Mouse (Mus musculus): ENCODE data around the gene Zfp934. TPM values are rescaled to one million over a fixed set of nuclear protein-coding genes. Genes with fewer than 3 reads are reported as not detected.
"Not testable (repeated sequence)": the region's sequence is repeated elsewhere in the genome, so short reads cannot be mapped to it uniquely, and the experiment has no call there.

Gene Zfp934
- polyA plus RNA-seq (2014; fragmentation: Nextera tagmentation; extraction: Ambion mirVana), result 27.2 and 27.4 TPM in 2 replicates

DNA sequence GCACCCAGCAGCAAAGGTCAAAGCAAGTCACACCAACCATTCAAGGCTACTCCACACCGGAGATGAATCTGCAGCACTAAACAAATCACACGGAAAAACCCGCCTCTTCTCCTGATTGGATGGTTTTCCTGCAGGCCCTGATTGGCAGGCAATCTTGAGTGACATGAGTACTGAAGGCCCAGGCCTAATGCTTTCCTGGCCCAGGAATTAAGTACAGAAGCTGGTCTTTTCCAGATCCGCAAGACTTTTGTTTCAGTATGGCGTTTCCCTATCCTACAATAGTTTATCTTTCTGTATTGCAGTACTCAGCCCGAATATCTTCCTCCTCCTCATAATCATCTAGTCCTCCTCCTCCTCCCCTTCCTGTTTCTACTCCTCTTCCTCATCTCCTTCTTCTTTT, at the start of gene Zfp934:
Zfp934 (minus strand) TSS at position 101 of the 400 bp plus-strand sequence.
- not testable (repeated sequence) for ATAC-seq (replicated peaks; ENCODE audit: insufficient number of reproducible peaks, low FRiP score, low TSS enrichment, low read depth); H3K9me3 ChIP-seq (replicated peaks; ENCODE audit: control insufficient read depth, low read length); H3K4me1 ChIP-seq (ENCODE audit: control insufficient read depth, insufficient read depth, low read length); DNase-seq (ENCODE audit: low spot score); H3K27me3 ChIP-seq (ENCODE audit: control insufficient read depth, insufficient read depth, low read length); H3K4me3 ChIP-seq (ENCODE audit: low read depth, low read length); H3K36me3 ChIP-seq (replicated peaks; ENCODE audit: control insufficient read depth, insufficient read depth, low read depth, low read length); H3K27ac ChIP-seq (replicated peaks; ENCODE audit: low read depth, low read length); H3K4me2 ChIP-seq (ENCODE audit: low read depth, low read length); H3K9ac ChIP-seq (replicated peaks; ENCODE audit: low read length)
- 95% methylated on average over 2 of the region's 6 CpGs for WGBS

DNA sequence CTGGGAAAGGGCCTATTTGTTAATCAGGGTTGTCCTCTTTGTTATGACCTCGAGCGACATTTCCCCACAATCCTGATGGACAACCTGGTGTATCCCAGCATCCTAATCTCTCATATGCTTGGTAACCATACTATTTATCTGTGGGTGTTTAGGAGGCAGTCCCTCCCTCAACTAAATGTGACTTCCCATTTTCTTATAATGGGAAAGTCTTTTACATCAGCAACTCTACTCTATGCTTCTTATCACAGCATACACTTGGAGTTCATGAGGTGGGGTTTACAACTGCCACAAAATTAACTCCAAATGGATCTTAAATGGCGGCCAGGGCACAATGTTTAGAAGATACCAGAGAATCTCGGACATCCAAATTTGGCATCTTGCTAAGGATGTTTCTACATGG, 46.5 kb upstream of the Zfp934 start:
- ATAC-seq (replicated peaks; ENCODE audit: insufficient number of reproducible peaks, low FRiP score, low TSS enrichment, low read depth); H3K9me3 ChIP-seq (replicated peaks; ENCODE audit: control insufficient read depth, low read length); DNase-seq (ENCODE audit: low spot score); H3K36me3 ChIP-seq (replicated peaks; ENCODE audit: control insufficient read depth, insufficient read depth, low read depth, low read length); H3K4me1 ChIP-seq (ENCODE audit: control insufficient read depth, insufficient read depth, low read length); H3K27me3 ChIP-seq (ENCODE audit: control insufficient read depth, insufficient read depth, low read length); H3K4me3 ChIP-seq (ENCODE audit: low read depth, low read length); H3K27ac ChIP-seq (replicated peaks; ENCODE audit: low read depth, low read length); H3K4me2 ChIP-seq (ENCODE audit: low read depth, low read length); H3K9ac ChIP-seq (replicated peaks; ENCODE audit: low read length): not testable (repeated sequence)
- 89% methylated on average over 4 of the region's 4 CpGs for WGBS

DNA sequence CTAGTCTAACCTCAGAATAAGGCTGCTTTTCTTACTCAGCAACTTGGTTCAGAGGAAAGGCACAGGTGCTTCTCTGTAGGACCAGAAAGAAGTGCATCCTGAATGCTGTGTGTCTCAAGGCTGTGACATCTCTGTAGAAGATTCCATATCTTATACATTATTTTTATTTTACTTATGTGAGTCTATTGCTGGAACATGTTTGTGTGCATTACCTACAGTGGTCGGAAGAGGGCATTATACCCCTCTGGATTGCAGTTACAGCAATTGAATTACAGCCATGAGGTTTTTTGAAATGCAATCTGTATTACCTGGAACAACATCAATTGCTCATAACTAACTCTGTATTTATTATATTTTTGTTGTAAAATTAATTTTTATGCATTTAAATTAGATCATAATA, 9.3 kb downstream of the Zfp934 start:
- WGBS, result 31% methylated on average over 1 of the region's 1 CpGs
- H3K27ac ChIP-seq (replicated peaks; ENCODE audit: low read depth, low read length); H3K27me3 ChIP-seq (ENCODE audit: control insufficient read depth, insufficient read depth, low read length); H3K9ac ChIP-seq (replicated peaks; ENCODE audit: low read length); H3K4me1 ChIP-seq (ENCODE audit: control insufficient read depth, insufficient read depth, low read length); H3K4me3 ChIP-seq (ENCODE audit: low read depth, low read length); DNase-seq (ENCODE audit: low spot score); H3K36me3 ChIP-seq (replicated peaks; ENCODE audit: control insufficient read depth, insufficient read depth, low read depth, low read length); H3K9me3 ChIP-seq (replicated peaks; ENCODE audit: control insufficient read depth, low read length); ATAC-seq (replicated peaks; ENCODE audit: insufficient number of reproducible peaks, low FRiP score, low TSS enrichment, low read depth); H3K4me2 ChIP-seq (ENCODE audit: low read depth, low read length): not testable (repeated sequence)

DNA sequence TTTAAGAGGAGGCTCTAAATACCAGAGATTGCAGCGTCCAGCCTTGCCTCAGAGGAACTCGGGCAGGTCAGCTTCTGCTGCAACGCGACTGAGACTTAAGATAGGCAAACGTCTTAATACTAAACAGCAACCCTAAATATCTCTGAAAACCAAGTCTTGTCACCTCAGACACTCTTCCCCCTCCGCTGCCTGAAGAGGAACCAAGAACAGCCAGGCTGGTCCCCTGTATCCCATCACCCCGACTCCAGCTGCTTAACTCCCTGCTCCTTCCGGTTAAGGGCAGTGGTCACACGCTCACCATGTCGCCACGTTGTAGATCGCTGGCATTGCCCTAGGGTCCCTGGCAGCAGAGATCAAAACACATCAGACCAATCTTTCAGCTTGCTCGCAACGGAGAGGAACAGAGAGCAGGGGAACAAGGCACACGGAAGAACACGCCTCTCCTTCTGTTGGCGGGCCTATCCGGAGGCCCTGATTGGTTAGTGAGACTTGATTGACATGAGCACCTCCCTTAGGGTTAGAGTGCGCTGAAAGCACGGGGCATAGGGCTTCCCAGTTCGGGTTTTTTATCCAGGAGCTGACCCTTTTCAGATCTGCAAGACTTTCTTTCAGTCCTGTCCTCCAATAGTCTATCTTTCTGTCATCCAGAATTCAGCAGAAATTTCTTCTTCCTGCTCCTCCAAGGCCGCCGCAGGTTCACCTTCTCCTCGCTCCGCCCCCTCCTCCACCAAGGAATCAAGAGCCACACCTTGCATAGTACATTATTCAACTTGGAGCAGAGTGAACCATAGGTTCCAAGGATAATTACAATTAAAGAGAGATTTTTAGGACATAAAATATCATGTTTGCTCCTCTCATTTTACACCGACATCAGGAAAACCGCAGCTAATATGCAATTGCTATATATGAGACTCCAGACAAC, 12.5 kb downstream of the Zfp934 start, which contains the start of gene Zfp935:
Zfp935 (minus strand) TSS at position 323 of the 922 bp plus-strand sequence.
- not testable (repeated sequence) for H3K27ac ChIP-seq (replicated peaks; ENCODE audit: low read depth, low read length); H3K4me2 ChIP-seq (ENCODE audit: low read depth, low read length); H3K27me3 ChIP-seq (ENCODE audit: control insufficient read depth, insufficient read depth, low read length); H3K9me3 ChIP-seq (replicated peaks; ENCODE audit: control insufficient read depth, low read length); H3K4me1 ChIP-seq (ENCODE audit: control insufficient read depth, insufficient read depth, low read length); ATAC-seq (replicated peaks; ENCODE audit: insufficient number of reproducible peaks, low FRiP score, low TSS enrichment, low read depth); H3K36me3 ChIP-seq (replicated peaks; ENCODE audit: control insufficient read depth, insufficient read depth, low read depth, low read length)
- WGBS, result 2% methylated on average over 25 of the region's 27 CpGs
- H3K4me3 ChIP-seq (ENCODE audit: low read depth, low read length), result peak within 1 kb of the TSS; percentile 37
- H3K9ac ChIP-seq (replicated peaks; ENCODE audit: low read length), result peak within 1 kb of the TSS; percentile 56
- DNase-seq (ENCODE audit: low spot score), result peak; percentile 30

DNA sequence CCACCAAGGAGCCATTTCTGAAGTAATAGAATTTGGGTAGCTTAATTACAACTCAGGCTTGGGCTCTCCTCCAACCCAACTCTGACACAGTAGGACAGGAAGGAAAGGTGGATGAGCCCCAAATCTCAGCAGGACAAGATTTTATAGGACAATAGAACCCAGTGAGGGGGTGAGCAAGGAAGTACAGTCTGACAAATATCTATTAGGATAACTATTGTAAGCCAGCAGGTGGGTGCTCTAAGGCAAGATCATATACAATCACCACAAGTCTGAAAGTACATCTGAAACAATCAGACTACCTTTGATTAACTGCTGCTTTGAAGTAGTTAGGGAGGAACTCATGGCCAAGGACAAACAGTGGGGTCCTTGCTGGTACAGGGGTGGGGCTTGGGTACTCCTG, 40.9 kb downstream of the Zfp934 start:
- not testable (repeated sequence) for H3K4me3 ChIP-seq (ENCODE audit: low read depth, low read length); H3K4me1 ChIP-seq (ENCODE audit: control insufficient read depth, insufficient read depth, low read length); DNase-seq (ENCODE audit: low spot score); H3K4me2 ChIP-seq (ENCODE audit: low read depth, low read length); H3K9ac ChIP-seq (replicated peaks; ENCODE audit: low read length); H3K27ac ChIP-seq (replicated peaks; ENCODE audit: low read depth, low read length); H3K27me3 ChIP-seq (ENCODE audit: control insufficient read depth, insufficient read depth, low read length); ATAC-seq (replicated peaks; ENCODE audit: insufficient number of reproducible peaks, low FRiP score, low TSS enrichment, low read depth); H3K36me3 ChIP-seq (replicated peaks; ENCODE audit: control insufficient read depth, insufficient read depth, low read depth, low read length); H3K9me3 ChIP-seq (replicated peaks; ENCODE audit: control insufficient read depth, low read length)

DNA sequence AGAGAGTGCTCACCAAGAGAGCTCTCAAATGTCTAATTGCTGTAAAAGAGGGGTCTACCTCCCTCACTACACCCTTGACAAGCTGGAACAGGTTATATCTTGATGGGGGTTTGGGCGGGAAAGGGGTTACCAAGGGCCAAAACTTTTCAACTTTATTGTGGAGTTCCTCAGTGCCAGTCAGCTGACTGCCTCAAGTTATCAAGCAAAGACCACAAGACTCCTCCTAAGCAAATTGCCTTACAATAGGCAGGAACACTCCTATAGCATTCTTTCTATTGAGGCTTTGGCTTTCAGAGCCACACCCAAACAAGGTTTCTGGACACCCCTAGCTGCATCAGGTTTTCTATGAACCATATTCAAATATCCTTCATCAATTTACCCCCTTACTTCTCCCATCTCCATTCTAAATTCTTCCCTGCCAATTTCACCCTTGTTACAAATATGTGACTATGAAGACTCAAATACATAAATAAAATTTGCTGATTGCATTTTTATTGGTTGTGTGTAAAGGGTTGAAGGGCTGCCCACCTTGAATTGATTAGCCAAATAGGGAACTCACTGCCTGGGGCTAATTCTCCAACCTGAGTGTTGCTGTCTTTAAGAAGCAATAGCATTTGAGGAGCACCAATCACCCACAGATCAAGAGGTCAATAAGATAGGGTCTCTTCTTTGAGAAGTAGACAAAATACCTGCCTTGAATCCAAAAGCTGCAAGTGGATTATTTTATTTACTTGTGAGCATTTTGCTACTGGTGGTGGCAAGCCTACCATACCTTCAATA, 60.2 kb downstream of the Zfp934 start:
- H3K4me3 ChIP-seq (ENCODE audit: low read depth, low read length); DNase-seq (ENCODE audit: low spot score); H3K9ac ChIP-seq (replicated peaks; ENCODE audit: low read length); ATAC-seq (replicated peaks; ENCODE audit: insufficient number of reproducible peaks, low FRiP score, low TSS enrichment, low read depth); H3K36me3 ChIP-seq (replicated peaks; ENCODE audit: control insufficient read depth, insufficient read depth, low read depth, low read length); H3K9me3 ChIP-seq (replicated peaks; ENCODE audit: control insufficient read depth, low read length); H3K27me3 ChIP-seq (ENCODE audit: control insufficient read depth, insufficient read depth, low read length); H3K4me2 ChIP-seq (ENCODE audit: low read depth, low read length); H3K27ac ChIP-seq (replicated peaks; ENCODE audit: low read depth, low read length); H3K4me1 ChIP-seq (ENCODE audit: control insufficient read depth, insufficient read depth, low read length): not testable (repeated sequence)
- 87% methylated on average over 1 of the region's 1 CpGs for WGBS

DNA sequence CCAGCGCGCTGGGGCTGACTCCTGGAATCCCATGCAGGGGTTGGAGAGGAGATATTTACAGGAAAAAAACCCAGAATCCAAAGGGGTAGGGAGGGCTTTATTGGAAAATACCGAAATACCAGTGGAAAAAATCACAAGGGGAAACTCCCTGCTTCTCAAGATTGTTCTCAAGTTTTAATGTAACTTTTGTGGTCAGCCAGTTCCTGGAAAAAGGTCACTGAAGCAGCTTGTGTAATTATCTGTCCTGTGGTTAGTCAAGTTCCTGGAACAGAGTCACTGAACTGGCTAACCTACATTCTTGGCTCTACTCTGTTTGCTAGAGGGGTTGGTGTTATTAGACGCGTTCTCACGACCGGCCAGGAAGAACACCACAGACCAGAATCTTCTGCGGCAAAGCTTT, 98.3 kb downstream of the Zfp934 start:
- H3K4me3 ChIP-seq (ENCODE audit: low read depth, low read length); H3K9me3 ChIP-seq (replicated peaks; ENCODE audit: control insufficient read depth, low read length); DNase-seq (ENCODE audit: low spot score); H3K36me3 ChIP-seq (replicated peaks; ENCODE audit: control insufficient read depth, insufficient read depth, low read depth, low read length); ATAC-seq (replicated peaks; ENCODE audit: insufficient number of reproducible peaks, low FRiP score, low TSS enrichment, low read depth); H3K27me3 ChIP-seq (ENCODE audit: control insufficient read depth, insufficient read depth, low read length); H3K4me1 ChIP-seq (ENCODE audit: control insufficient read depth, insufficient read depth, low read length); H3K27ac ChIP-seq (replicated peaks; ENCODE audit: low read depth, low read length); H3K4me2 ChIP-seq (ENCODE audit: low read depth, low read length); H3K9ac ChIP-seq (replicated peaks; ENCODE audit: low read length): not testable (repeated sequence)
- WGBS, result 95% methylated on average over 8 of the region's 8 CpGs

DNA sequence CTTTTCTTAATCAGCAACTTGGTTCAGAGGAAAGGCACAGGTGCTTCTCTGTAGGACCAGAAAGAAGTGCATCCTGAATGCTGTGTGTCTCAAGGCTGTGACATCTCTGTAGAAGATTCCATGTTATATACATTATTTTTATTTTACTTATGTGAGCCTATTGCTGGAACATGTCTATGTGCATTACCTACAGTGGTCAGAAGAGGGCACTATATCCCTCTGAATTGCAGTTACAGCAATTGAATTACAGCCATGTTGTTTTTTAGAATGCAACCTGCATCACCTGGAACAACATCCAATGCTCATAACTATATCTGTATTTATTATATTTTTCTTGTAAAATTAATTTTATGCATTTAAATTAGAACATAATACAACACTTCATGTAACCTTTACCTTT, 101.1 kb downstream of the Zfp934 start:
- not testable (repeated sequence) for H3K27me3 ChIP-seq (ENCODE audit: control insufficient read depth, insufficient read depth, low read length); H3K27ac ChIP-seq (replicated peaks; ENCODE audit: low read depth, low read length); H3K4me1 ChIP-seq (ENCODE audit: control insufficient read depth, insufficient read depth, low read length); ATAC-seq (replicated peaks; ENCODE audit: insufficient number of reproducible peaks, low FRiP score, low TSS enrichment, low read depth); H3K9me3 ChIP-seq (replicated peaks; ENCODE audit: control insufficient read depth, low read length); H3K36me3 ChIP-seq (replicated peaks; ENCODE audit: control insufficient read depth, insufficient read depth, low read depth, low read length); H3K4me2 ChIP-seq (ENCODE audit: low read depth, low read length); H3K9ac ChIP-seq (replicated peaks; ENCODE audit: low read length); H3K4me3 ChIP-seq (ENCODE audit: low read depth, low read length)
- DNase-seq (ENCODE audit: low spot score), result peak; percentile 38

Data from embryonic facial prominence, embryonic 11.5 days (tissue).